In genomic region chr3:53890619-53891540, GRCm38 (mm10) we compare ENCODE assay signal across 10 mouse cellular contexts. TPM values are rescaled to one million over a fixed set of nuclear protein-coding genes. Genes with fewer than 3 reads are reported as not detected.
A peak's percentile ranks its signal among the peaks of the same experiment; 100 is the strongest.
DNase-seq lines count a peak whose midpoint lies in the region.
"Had no signal": no experiment of that assay in that cellular context is flagged by ENCODE, and none has a peak within 500 bp of the region (broad histone marks: within the 10 kb centered on the region; RNA-seq: fewer than 3 reads in every experiment).

No protein-coding gene starts in this region.

- intact Hi-C loops in left cerebral cortex, postnatal 4 days (cut with DNase I): no loop called here

- DNase-seq in left cerebral cortex, adult 11 months (ENCODE audit: low spot score): peak; percentile 65
- no peak for DNase-seq in left cerebral cortex, postnatal 4 days
- peak; percentile 35 to 48 for DNase-seq in frontal cortex, postnatal 10 days (ENCODE audit: low spot score in 2 of 2)
- DNase-seq in layer of hippocampus, postnatal 14 days (ENCODE audit: low spot score in 2 of 2): peak; percentile 29 to 77
- DNase-seq in right cerebral cortex, postnatal 25 days: peak; percentile 67
- DNase-seq in T-cell, adult 2 months (ENCODE audit: low spot score): no peak
- no peak for DNase-seq in thymus, postnatal 10 days (ENCODE audit: low spot score in 2 of 2)
- DNase-seq: lung, postnatal 36 days had no signal

RNA-seq across cellular contexts. Expression of gene Ufm1, which starts 27.2 kb away (rescaled TPM):
- total RNA-seq in left cerebral cortex, postnatal 4 days (2021): 10 to 100 TPM; 94.1 to 95.3 TPM
- total RNA-seq in layer of hippocampus, postnatal 14 days (2021): 10 to 100 TPM; 85.0 to 93.1 TPM

RNA-seq across cellular contexts. Expression of gene Gm10985, which starts 46.0 kb away (rescaled TPM):
- total RNA-seq in left cerebral cortex, postnatal 4 days (2021): not detected
- total RNA-seq in layer of hippocampus, postnatal 14 days (2021): not detected
- total RNA-seq: CH12.LX; left cerebral cortex, postnatal 10 days had no signal

Comparison
In these comparisons a context has a peak if more than half of its experiments do, and no peak if none do; other contexts are left out.
1. DNase-seq: peak in left cerebral cortex, adult 11 months (single experiment), frontal cortex, postnatal 10 days (2 of 2), layer of hippocampus, postnatal 14 days (2 of 2) and right cerebral cortex, postnatal 25 days (single experiment); none in left cerebral cortex, postnatal 4 days (single experiment), T-cell, adult 2 months (single experiment) and thymus, postnatal 10 days (0 of 2).